Mouse (Mus musculus) frontal cortex, postnatal 10 days (tissue): ENCODE results near the gene Gm20772.
"Not testable (repeated sequence)": the region's sequence is repeated elsewhere in the genome, so short reads cannot be mapped to it uniquely, and the experiment has no call there.

Experiments used
- DNase-seq, 2 experiments: peaks; one replicate each; pipeline ENCODE4 v3.0.0; 2022; ENCODE audit warnings: low spot score in 2 of 2, mixed read lengths in 1 of 2

Gene Gm20772

DNA sequence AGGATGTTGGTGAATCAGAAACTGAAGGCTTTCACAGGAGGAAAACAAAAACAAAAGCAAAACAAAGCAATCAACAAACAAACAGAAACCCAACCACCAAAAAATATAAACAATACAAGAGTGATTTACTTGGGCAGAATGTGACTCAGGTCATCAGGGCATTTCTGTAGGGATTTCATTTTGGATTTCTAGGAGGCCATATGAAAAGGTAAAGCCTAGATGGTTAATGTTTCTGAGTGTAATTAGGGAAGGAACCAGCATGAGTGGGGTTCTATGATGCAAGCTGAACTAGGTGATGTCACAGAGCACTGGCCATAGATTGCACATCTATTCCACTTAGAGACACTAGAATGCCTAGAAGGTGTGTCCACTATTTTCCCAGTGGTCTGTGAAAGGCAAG is at the start of gene Gm20772, which contains the start of gene Gm20831:
Gene Gm20772, plus strand, starts transcription at position 301 of the 400 bp plus-strand sequence.
Gene Gm20831, plus strand, starts transcription at position 301 of the 400 bp plus-strand sequence.
- not testable (repeated sequence) for DNase-seq

DNA sequence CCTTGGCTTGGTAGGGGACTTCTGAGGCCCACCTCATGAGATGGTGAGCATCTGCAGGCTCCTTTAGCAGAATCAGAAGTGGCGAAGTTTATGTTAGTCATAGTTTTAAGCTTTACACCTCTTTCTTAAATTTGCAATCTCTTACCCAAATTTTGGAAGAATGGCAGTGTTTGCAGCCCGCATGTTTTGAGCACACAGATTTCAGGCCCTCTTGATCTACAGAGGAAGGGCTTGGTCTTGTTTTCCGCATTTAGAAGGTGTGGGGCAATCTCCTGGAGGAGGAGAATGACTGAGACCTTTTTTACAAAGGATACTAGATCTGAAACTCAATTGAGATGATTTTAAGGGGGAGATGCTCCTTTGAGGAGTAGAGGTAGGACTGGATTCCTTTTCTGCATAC is 28.4 kb upstream of the Gm20772 start, which contains the start of gene Gm21904:
Gene Gm21904, minus strand, starts transcription at position 101 of the 400 bp plus-strand sequence.
- DNase-seq: not testable (repeated sequence)
